Comparison of ENCODE assay signal across 8 mouse cellular contexts in genomic region chr9:106476002-106476923, GRCm38 (mm10). TPM values are rescaled to one million over a fixed set of nuclear protein-coding genes. Genes with fewer than 3 reads are reported as not detected.
DNase-seq lines count a peak whose midpoint lies in the region; ATAC-seq and TF ChIP-seq lines count a peak whose summit lies in the region.

No protein-coding gene starts in this region.

- H3K4me2 ChIP-seq in hindbrain, postnatal 0 days (ENCODE audit: low read depth, low read length): peak overlapping the region; percentile 40; the same call in 1 of the 2 replicates
- peak overlapping the region; percentile 96 for H3K4me2 ChIP-seq in liver, embryonic 15.5 days
- H3K4me2 ChIP-seq in neural tube, embryonic 13.5 days: peak overlapping the region; percentile 26

- peak overlapping the region; percentile 49 for H3K4me3 ChIP-seq in bone marrow, adult 2 months (replicated peaks; ENCODE audit: control insufficient read depth, low read depth, low read length)
- H3K4me3 ChIP-seq in hindbrain, postnatal 0 days (ENCODE audit: low read length): no peak overlapping the region
- peak overlapping the region; percentile 68 for H3K4me3 ChIP-seq in liver, embryonic 15.5 days (replicated peaks)
- H3K4me3 ChIP-seq in neural tube, embryonic 13.5 days: 0 out of 2 replicates have a peak overlapping the region, but pooled peaks have one; percentile 0

- no peaks in the 10 kb centered on the region for H3K27me3 ChIP-seq in hindbrain, postnatal 0 days (ENCODE audit: insufficient read depth, low read length)
- H3K27me3 ChIP-seq in liver, embryonic 15.5 days: no peaks in the 10 kb centered on the region
- H3K27me3 ChIP-seq in neural tube, embryonic 13.5 days: no peaks in the 10 kb centered on the region

- WGBS in bone marrow, adult 2 months: 8% methylated on average over 16 of the region's 16 CpGs
- WGBS in hindbrain, postnatal 0 days: 32% methylated on average over 16 of the region's 16 CpGs
- WGBS in liver, embryonic 15.5 days (ENCODE audit: insufficient replicate concordance): 14% methylated on average over 16 of the region's 16 CpGs
- 37% methylated on average over 16 of the region's 16 CpGs for WGBS in neural tube, embryonic 13.5 days

- DNase-seq in left cerebral cortex, adult 18-20 months (ENCODE audit: low spot score in 2 of 2): peak; percentile 19 to 25
- no peak for DNase-seq in left cerebral cortex, postnatal 36 days (ENCODE audit: low spot score in 2 of 2)
- peak; percentile 82 for DNase-seq in gastrocnemius, postnatal 25 days
- peak; percentile 24 for DNase-seq in hindbrain, postnatal 0 days (ENCODE audit: low spot score)
- peak; percentile 16 for DNase-seq in urinary bladder, postnatal 10 days (ENCODE audit: low spot score)

- peak overlapping the region; percentile 10 for H3K27ac ChIP-seq in bone marrow, adult 2 months (ENCODE audit: control insufficient read depth, insufficient read depth, low read depth, low read length, poor library complexity)
- peak overlapping the region; percentile 33; the same call in 1 of the 2 replicates for H3K27ac ChIP-seq in hindbrain, postnatal 0 days
- peak overlapping the region; percentile 14; the same call in 1 of the 2 replicates for H3K27ac ChIP-seq in liver, embryonic 15.5 days (replicated peaks)
- peak overlapping the region; percentile 18; the same call in 1 of the 2 replicates for H3K27ac ChIP-seq in neural tube, embryonic 13.5 days (replicated peaks)

- TF ChIP-seq POLR2A in bone marrow, adult 2 months (IDR thresholded peaks at IDR 0.05; ENCODE audit: borderline replicate concordance, control insufficient read depth, low read depth, low read length): no peak

- intact Hi-C loops in left cerebral cortex, postnatal 36 days (cut with DNase I): loop anchor here (2.0 to 5.0 kb wide), 3 partner anchors 27 to 189 kb away; partner anchors contain the start of gene Rpl29

- TF ChIP-seq CTCF in bone marrow, adult 2 months (IDR thresholded peaks at IDR 0.05; ENCODE audit: control insufficient read depth, insufficient read depth, low read length): no peak
- TF ChIP-seq CTCF in hindbrain, postnatal 0 days (IDR thresholded peaks at IDR 0.05; ENCODE audit: low read depth): no peak

- ATAC-seq in hindbrain, postnatal 0 days: no peak; the same call in 1 of the 2 replicates
- ATAC-seq in liver, embryonic 15.5 days (ENCODE audit: insufficient read depth): peak; percentile 6
- peak; percentile 46 for ATAC-seq in neural tube, embryonic 13.5 days (ENCODE audit: low read depth)

- no peaks in the 10 kb centered on the region; the same call in 1 of the 2 replicates for H3K4me1 ChIP-seq in bone marrow, adult 2 months (ENCODE audit: control insufficient read depth, insufficient read depth, low read length)
- peaks cover 23% of the 10 kb centered on the region; the same call in 1 of the 2 replicates for H3K4me1 ChIP-seq in hindbrain, postnatal 0 days (ENCODE audit: insufficient read depth, low read length)
- peaks cover 43% of the 10 kb centered on the region for H3K4me1 ChIP-seq in liver, embryonic 15.5 days (replicated peaks)
- H3K4me1 ChIP-seq in neural tube, embryonic 13.5 days (replicated peaks): peaks cover 46% of the 10 kb centered on the region

- no peaks in the 10 kb centered on the region for H3K9me3 ChIP-seq in hindbrain, postnatal 0 days (ENCODE audit: low read length)
- no peaks in the 10 kb centered on the region for H3K9me3 ChIP-seq in liver, embryonic 15.5 days (replicated peaks)
- no peaks in the 10 kb centered on the region for H3K9me3 ChIP-seq in neural tube, embryonic 13.5 days

- no peak overlapping the region for H3K9ac ChIP-seq in hindbrain, postnatal 0 days (replicated peaks; ENCODE audit: low read length)
- no peak overlapping the region for H3K9ac ChIP-seq in liver, embryonic 15.5 days
- H3K9ac ChIP-seq in neural tube, embryonic 13.5 days: peak overlapping the region; percentile 28

- no peaks in the 10 kb centered on the region for H3K36me3 ChIP-seq in hindbrain, postnatal 0 days (ENCODE audit: insufficient read depth, low read length)
- peaks cover 11% of the 10 kb centered on the region; the same call in 1 of the 2 replicates for H3K36me3 ChIP-seq in liver, embryonic 15.5 days (replicated peaks)
- peaks cover 14% of the 10 kb centered on the region for H3K36me3 ChIP-seq in neural tube, embryonic 13.5 days

RNA-seq across cellular contexts. Expression of gene Parp3, which starts 0.5 kb away (rescaled TPM):
- total RNA-seq in left cerebral cortex, adult 18-20 months (2021): 1 to 10 TPM; 5.2 to 5.5 TPM
- 1 to 10 TPM; 4.0 to 5.2 TPM for total RNA-seq in left cerebral cortex, postnatal 36 days (2021)
- polyA plus RNA-seq in bone marrow, adult 2 months (2011; ENCODE audit: insufficient read depth, insufficient read length, low replicate concordance, missing spikeins): 8.8 and 33.8 TPM in 2 replicates
- 10 to 100 TPM; 54.3 to 90.0 TPM for total RNA-seq in gastrocnemius, postnatal 25 days (2021)
- 1.7 and 2.9 TPM in 2 replicates for total RNA-seq in hindbrain, postnatal 0 days (2014; rRNA removed)
- 1.5 and 2.1 TPM in 2 replicates for polyA plus RNA-seq in hindbrain, postnatal 0 days (2015; fragmentation: Nextera tagmentation; extraction: Ambion mirVana)
- 1.4 TPM in 2 replicates for polyA plus RNA-seq in liver, embryonic 15.5 days (2015; fragmentation: Nextera tagmentation; extraction: Ambion mirVana)
- polyA plus RNA-seq in neural tube, embryonic 13.5 days (2015; fragmentation: Nextera tagmentation; extraction: Ambion mirVana): 1.3 TPM in 2 replicates

RNA-seq across cellular contexts. Expression of gene Rrp9, which starts 0.5 kb away (rescaled TPM):
- 10 to 100 TPM; 29.3 to 38.7 TPM for total RNA-seq in left cerebral cortex, adult 18-20 months (2021)
- 10 to 100 TPM; 28.4 to 31.2 TPM for total RNA-seq in left cerebral cortex, postnatal 36 days (2021)
- 37.0 and 38.2 TPM in 2 replicates for polyA plus RNA-seq in bone marrow, adult 2 months (2011; ENCODE audit: insufficient read depth, insufficient read length, low replicate concordance, missing spikeins)
- 10 to 100 TPM; 17.1 to 18.7 TPM for total RNA-seq in gastrocnemius, postnatal 25 days (2021)
- 46.2 and 47.2 TPM in 2 replicates for total RNA-seq in hindbrain, postnatal 0 days (2014; rRNA removed)
- polyA plus RNA-seq in hindbrain, postnatal 0 days (2015; fragmentation: Nextera tagmentation; extraction: Ambion mirVana): 38.3 and 39.0 TPM in 2 replicates
- 20.8 and 24.5 TPM in 2 replicates for polyA plus RNA-seq in liver, embryonic 15.5 days (2015; fragmentation: Nextera tagmentation; extraction: Ambion mirVana)
- 42.3 and 43.7 TPM in 2 replicates for polyA plus RNA-seq in neural tube, embryonic 13.5 days (2015; fragmentation: Nextera tagmentation; extraction: Ambion mirVana)

RNA-seq across cellular contexts. Expression of gene Gpr62, which starts 10.5 kb away (rescaled TPM):
- total RNA-seq in left cerebral cortex, adult 18-20 months (2021): 1 to 10 TPM; 9.0 to 9.6 TPM
- total RNA-seq in left cerebral cortex, postnatal 36 days (2021): 10 to 100 TPM in 1 of 2 experiments, 1 to 10 TPM in 1; 7.8 to 13.7 TPM
- not detected in 2 replicates for polyA plus RNA-seq in bone marrow, adult 2 months (2011; ENCODE audit: insufficient read depth, insufficient read length, low replicate concordance, missing spikeins)
- under 1 TPM in 1 of 2 experiments, not detected in 1; 0.18 TPM for total RNA-seq in gastrocnemius, postnatal 25 days (2021)
- 1.9 and 3.1 TPM in 2 replicates for total RNA-seq in hindbrain, postnatal 0 days (2014; rRNA removed)
- 3.2 TPM in 2 replicates for polyA plus RNA-seq in hindbrain, postnatal 0 days (2015; fragmentation: Nextera tagmentation; extraction: Ambion mirVana)
- polyA plus RNA-seq in liver, embryonic 15.5 days (2015; fragmentation: Nextera tagmentation; extraction: Ambion mirVana): not detected in 2 replicates
- polyA plus RNA-seq in neural tube, embryonic 13.5 days (2015; fragmentation: Nextera tagmentation; extraction: Ambion mirVana): 0.73 and 0.92 TPM in 2 replicates

RNA-seq across cellular contexts. Expression of gene Pcbp4, which starts 23.2 kb away (rescaled TPM):
- total RNA-seq in left cerebral cortex, adult 18-20 months (2021): 100 to 1,000 TPM; 207 to 212 TPM
- 100 to 1,000 TPM; 181 to 197 TPM for total RNA-seq in left cerebral cortex, postnatal 36 days (2021)
- polyA plus RNA-seq in bone marrow, adult 2 months (2011; ENCODE audit: insufficient read depth, insufficient read length, low replicate concordance, missing spikeins): 7.3 and 19.2 TPM in 2 replicates
- 10 to 100 TPM; 54.6 to 59.7 TPM for total RNA-seq in gastrocnemius, postnatal 25 days (2021)
- 623 and 719 TPM in 2 replicates for total RNA-seq in hindbrain, postnatal 0 days (2014; rRNA removed)
- 214 and 228 TPM in 2 replicates for polyA plus RNA-seq in hindbrain, postnatal 0 days (2015; fragmentation: Nextera tagmentation; extraction: Ambion mirVana)
- polyA plus RNA-seq in liver, embryonic 15.5 days (2015; fragmentation: Nextera tagmentation; extraction: Ambion mirVana): 7.4 and 9.1 TPM in 2 replicates
- polyA plus RNA-seq in neural tube, embryonic 13.5 days (2015; fragmentation: Nextera tagmentation; extraction: Ambion mirVana): 257 and 262 TPM in 2 replicates

RNA-seq across cellular contexts. Expression of gene Iqcf1, which starts 23.5 kb away (rescaled TPM):
- not detected for total RNA-seq in left cerebral cortex, adult 18-20 months (2021)
- not detected for total RNA-seq in left cerebral cortex, postnatal 36 days (2021)
- polyA plus RNA-seq in bone marrow, adult 2 months (2011; ENCODE audit: insufficient read depth, insufficient read length, low replicate concordance, missing spikeins): not detected in 2 replicates
- total RNA-seq in gastrocnemius, postnatal 25 days (2021): not detected
- total RNA-seq in hindbrain, postnatal 0 days (2014; rRNA removed): not detected in 2 replicates
- polyA plus RNA-seq in hindbrain, postnatal 0 days (2015; fragmentation: Nextera tagmentation; extraction: Ambion mirVana): not detected in 2 replicates
- polyA plus RNA-seq in liver, embryonic 15.5 days (2015; fragmentation: Nextera tagmentation; extraction: Ambion mirVana): not detected in 2 replicates
- polyA plus RNA-seq in neural tube, embryonic 13.5 days (2015; fragmentation: Nextera tagmentation; extraction: Ambion mirVana): not detected in 2 replicates

Comparison
In these comparisons a context has a peak if more than half of its experiments do, and no peak if none do; other contexts are left out.
1. DNase-seq: peak in left cerebral cortex, adult 18-20 months (2 of 2), gastrocnemius, postnatal 25 days (single experiment), hindbrain, postnatal 0 days (single experiment) and urinary bladder, postnatal 10 days (single experiment); none in left cerebral cortex, postnatal 36 days (0 of 2).
2. H3K4me2 ChIP-seq: peak in every context shown above with its lines; median percentile 96 in liver, embryonic 15.5 days; 40 in hindbrain, postnatal 0 days; 26 in neural tube, embryonic 13.5 days.
3. RNA of gene Parp3, which starts 0.5 kb away (total RNA-seq): 54.3 to 90.0 TPM in gastrocnemius, postnatal 25 days; 5.2 to 5.5 TPM in left cerebral cortex, adult 18-20 months, 4.0 to 5.2 TPM in left cerebral cortex, postnatal 36 days and 1.7 to 2.9 TPM in hindbrain, postnatal 0 days; every median in the first group is over 4 times any median in the second.
4. Peak in every context shown above with its lines, with median percentiles within 50 percentile points of each other: H3K27ac ChIP-seq.